Mouse (Mus musculus) right cerebral cortex, postnatal 14 days (tissue): ENCODE measurements around the gene Rapgef5.
A peak's percentile ranks its signal among the peaks of the same experiment; 100 is the strongest.

ENCODE experiments used
- DNase-seq: peaks from one replicate; pipeline ENCODE4 v3.0.0; 2022

Rapgef5 gene

GRCm38 (mm10) chr12:117531106-117531505 is 14.8 kb downstream of the Rapgef5 start:
- no peak for DNase-seq

DNA sequence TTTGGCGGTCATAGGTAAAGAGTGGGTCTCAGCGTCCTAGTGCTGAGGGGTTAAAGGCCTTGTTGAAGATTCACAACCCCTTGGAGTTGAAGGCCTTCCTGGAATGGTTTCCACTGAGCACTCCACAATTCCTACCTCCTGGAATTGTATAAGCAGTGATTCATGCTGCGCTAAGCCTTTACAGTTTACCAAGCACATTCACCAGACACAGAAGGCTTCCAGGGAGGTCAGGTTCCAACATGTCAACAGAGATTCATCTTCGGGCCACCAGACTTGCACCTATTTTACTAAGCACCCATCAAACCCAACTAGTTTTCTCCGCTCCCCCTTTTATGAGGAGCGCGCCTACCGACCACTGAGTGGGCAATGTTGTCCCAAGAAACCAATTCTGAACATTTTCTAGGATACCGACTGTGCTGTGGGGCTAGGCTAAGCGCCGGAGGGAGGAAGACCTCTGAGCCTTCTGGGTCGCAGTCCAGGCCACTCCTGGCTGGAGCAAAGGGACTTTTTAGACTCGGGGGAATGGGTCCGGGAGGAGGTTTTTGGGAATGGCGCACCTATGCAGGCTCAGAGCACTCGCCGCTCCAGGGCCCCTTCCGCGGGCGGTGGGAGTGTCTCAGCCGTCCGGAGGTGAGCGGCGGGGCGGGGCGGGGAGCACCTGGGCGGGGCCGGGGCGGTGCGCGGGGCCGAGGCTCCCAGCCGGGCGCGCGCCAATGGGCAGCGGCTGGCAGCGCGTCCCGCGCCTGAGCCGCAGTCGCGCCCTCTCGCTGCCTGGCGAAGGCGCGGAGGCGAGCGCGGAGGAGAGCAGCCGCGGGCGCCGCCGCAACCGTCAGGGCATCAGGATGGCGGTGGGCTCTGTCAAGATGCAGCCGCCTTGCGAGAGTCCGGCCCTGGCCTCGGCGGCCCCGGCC is 17.2 kb downstream of the Rapgef5 start:
- peak; percentile 47 for DNase-seq

DNA sequence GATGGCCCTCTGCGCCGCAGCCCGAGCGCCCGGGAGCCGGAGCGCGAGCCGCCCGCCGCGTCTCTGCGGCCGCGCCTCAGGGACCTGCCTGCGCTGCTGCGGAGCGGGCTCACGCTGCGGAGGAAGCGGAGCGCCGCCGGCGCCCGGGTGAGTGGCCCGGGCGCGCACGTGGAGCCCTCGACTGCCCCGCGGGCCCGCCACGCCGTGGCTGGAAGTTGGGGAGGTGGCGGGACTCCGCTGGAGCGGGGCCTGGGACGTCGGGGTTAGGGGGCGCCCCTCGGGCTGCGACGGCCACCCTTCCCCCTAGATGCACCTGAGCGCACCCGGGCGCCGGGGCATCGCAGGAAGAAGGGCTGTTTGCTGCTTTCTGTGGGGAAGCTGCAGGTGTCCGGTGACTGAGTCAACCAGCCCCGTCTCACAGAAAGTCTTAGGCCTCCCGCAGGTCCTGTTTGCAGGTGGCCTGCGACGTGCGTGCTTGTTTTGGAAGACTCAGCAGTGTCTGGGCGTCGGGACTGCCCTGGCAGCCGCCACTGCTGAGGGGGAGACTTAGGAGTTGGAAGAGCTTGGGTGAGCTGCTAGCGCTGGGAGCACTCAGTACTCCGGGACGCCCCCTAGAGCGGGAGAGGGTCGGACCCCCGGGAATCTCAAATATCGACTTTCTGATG is 17.9 kb downstream of the Rapgef5 start:
- DNase-seq = peak; percentile 63

GRCm38 (mm10) chr12:117540352-117540751 is 24.1 kb downstream of the Rapgef5 start:
- DNase-seq = no peak

DNA sequence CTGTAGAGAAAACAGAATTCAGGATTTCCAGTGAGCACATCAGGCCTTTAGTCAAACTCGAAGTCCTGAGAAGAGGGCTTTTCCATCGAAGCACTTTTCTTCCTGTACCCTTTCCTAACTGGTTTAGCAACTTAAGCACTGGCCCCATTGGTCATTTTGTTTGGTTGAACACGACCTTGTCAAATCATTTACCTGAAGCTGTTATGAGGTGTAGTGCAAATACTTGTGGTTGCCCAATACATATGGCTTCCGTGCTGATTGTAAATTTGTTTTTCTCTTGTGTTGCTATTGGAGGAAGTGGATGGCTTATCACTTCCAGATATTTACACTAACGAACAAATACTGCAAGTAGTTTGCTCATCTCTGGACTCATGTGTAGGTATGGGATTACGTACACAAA is 29.0 kb downstream of the Rapgef5 start:
- DNase-seq = no peak

DNA sequence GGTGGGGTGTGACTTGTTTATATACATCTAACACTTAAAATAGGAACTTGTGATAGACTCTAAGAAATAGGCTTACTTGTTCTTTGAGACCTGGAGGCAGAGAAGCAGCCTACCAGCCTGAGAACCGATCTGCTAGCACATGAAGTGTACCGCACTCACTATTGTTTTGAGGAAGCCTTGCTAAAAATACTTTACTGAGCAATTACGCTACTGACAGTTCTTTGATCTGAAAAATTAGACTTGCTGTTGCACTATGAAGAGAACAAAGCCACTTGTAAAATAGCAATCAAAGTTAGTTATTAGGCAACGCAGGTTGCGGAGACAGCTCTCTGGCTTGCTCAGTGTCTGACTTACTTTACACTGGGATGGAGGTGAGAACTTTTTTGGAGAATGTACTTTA is 37.1 kb downstream of the Rapgef5 start:
- no peak for DNase-seq

DNA sequence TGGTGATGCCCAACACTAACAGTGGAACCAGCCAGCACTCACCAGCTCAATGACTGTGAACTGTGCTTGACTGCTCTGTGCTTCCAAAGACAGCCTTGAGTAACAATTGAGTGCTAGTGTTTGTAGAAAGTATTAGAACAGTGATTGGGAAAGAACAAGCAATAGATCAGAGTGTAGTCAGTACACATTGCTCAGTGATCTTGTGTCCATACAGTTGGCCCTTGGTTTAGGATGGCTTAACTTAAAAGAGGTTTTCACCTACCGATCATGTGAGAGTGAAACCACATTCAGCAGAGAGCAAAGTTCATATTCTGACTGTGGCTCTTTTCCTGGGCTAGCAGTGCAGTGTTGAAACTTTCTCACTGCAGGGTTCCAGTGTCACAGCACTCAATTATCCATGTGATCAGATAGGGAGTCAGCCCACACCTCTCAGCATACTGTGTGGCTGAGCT is 38.4 kb downstream of the Rapgef5 start:
- DNase-seq = no peak

DNA sequence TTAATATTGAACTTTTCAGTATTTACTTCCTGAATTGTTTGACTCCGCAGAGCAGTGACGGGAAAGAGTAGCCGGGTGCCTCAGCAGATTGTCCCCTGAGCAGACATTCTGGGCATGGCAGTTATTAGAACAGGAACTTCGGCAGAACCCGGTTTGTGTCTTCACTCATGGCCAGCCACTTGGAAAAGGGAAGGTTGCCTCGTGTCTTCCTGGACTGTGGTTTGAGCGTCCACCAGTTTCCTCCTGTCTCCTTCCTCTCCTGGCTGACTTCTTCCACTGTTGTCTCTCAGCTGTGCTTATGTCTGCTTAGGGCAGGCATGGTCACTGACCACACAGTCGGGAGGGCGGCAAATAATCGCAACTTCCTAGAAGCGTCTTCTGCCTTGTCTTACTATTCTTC is 44.2 kb downstream of the Rapgef5 start:
- no peak for DNase-seq

- no peak for DNase-seq
These were observed 45.3 kb downstream of the Rapgef5 start for GRCm38 (mm10) chr12:117561411-117562059.

- no peak for DNase-seq
These were observed 45.8 kb downstream of the Rapgef5 start for GRCm38 (mm10) chr12:117562085-117562484.

- DNase-seq = no peak
These were observed 47.6 kb downstream of the Rapgef5 start for GRCm38 (mm10) chr12:117563859-117564258.

- no peak for DNase-seq
These were observed 50.0 kb downstream of the Rapgef5 start for GRCm38 (mm10) chr12:117566298-117566697.

GRCm38 (mm10) chr12:117569671-117570070 is 53.4 kb downstream of the Rapgef5 start:
- DNase-seq = no peak

DNA sequence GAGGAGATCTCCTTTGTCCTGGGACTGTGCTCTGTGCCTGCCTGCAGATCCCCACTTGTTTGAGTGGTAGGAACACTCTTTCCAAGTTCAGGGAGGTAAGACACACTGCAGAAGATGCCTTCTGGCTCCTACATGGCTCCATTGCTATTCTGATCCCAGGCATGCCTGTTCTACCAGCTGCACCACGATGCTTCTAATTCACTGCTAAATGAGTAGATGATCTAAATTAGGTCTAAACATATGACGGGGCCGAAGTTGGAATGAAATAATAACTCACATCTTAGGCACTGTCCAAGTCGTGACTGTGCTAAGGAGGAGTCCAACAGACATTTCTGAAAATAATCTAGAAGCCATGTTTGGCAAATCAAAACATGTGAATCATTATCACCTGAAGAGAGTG is 68.0 kb downstream of the Rapgef5 start:
- DNase-seq = no peak

DNA sequence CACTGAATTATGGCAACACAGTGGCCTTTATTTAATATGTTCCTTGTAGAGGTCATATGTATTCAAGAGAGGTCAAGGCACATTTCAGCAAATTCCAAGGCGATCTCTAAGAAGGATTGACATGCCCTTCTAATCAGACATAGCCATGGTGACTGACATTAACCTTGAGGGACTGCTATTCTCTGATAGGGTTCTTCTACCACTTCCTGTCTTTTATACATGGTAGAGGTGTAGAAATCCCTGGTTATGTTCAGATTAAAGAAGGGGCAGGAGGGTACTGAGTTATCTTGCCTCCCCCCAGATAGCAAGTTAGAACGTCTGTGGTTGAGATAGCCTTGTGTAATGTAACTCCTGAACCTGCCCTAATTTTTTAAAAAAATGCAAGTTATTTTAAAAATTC is 69.1 kb downstream of the Rapgef5 start:
- no peak for DNase-seq

- peak; percentile 45 for DNase-seq
These were observed 69.8 kb downstream of the Rapgef5 start for GRCm38 (mm10) chr12:117586124-117586523.

DNA sequence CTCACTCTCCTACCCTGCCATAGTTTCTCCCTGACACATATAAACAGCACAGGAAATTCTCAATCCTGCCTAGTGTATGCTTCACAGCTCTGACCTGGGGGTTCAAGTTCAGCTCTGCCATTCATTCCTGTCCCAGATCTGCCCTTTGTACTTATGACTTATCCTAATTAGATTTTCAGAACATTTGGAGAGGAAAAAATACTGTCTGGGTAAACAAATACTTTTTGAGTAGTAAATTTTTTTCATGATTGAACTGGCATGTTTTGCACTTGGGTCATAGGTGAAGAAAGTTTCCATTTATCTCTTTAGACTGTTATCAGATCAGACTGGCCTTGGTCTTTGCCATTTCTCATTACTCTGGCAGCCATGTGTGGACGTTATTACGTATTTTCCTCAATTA is 72.9 kb downstream of the Rapgef5 start:
- no peak for DNase-seq

GRCm38 (mm10) chr12:117592019-117592418 is 75.7 kb downstream of the Rapgef5 start:
- no peak for DNase-seq

DNA sequence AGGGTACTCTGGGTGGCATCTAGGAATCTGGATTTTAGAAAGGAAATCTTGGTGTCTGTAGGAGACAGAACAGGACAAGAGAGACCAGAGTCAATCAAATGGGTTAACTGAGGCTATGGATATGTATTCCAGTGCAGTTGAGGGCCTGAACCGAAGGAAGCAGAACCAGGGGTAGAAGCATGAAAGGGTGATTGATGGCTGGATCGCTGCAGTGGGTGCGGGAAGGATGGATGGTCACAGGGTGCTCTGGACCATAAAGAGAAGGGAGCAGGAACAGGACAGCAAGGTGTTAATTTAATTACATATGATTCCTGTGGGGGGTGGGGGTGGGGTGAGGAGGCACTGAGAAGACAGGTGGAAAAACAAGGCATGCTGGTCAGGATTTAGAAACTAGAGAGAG is 76.3 kb downstream of the Rapgef5 start:
- no peak for DNase-seq

- DNase-seq = no peak
These were observed 78.9 kb downstream of the Rapgef5 start for GRCm38 (mm10) chr12:117595179-117595578.

DNA sequence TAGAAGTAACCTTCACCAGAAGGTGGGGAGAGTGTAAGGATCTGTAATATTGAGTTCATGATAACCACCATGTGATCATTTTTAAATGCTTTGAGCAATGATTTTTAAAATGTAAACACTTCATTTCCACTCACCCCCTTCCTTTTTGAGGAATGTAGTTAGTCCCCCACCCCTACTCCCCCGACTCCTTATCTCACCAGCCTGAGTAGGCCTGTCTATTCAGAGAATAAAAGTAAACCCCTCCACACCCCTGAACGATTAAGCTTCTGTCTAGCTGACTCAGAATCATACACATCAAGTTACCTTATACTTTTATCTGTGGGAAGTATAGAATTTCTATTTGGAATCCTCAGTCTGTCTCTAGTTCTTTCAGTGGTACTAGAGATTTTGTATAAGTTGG is 81.9 kb downstream of the Rapgef5 start:
- DNase-seq = no peak

GRCm38 (mm10) chr12:117605966-117606365 is 89.7 kb downstream of the Rapgef5 start:
- DNase-seq = no peak

DNA sequence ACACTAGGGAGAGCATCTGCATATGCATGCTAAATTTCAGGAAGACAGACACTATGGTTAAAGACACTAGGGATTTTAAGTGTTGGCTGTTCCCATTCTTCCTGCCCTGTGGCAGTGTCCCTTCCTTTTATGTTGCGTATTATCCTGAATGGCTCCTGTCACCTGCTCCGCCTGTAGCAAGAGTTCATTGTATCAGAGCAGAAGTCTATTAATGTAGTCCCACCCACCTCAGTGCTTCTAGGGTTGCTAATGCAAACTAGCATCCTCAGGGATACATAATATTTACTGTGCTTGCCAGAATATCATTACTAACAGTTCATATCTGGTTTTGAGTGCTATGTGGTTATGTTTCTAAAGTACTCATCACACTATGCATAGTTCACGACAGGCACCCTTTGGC is 96.4 kb downstream of the Rapgef5 start:
- no peak for DNase-seq
